Mouse (Mus musculus) lung, embryonic 15.5 days (tissue): ENCODE measurements at regions not wholly inside any gene's neighbourhood (a gene's known extent, or its start where the extent isn't known, plus 50 kb on each side); places are given as distances from the start of the nearest gene placed in this dataset.

Experiments used
- ATAC-seq: fragments of 200-750 bp; cut with Nextera tagmentation; 2 replicates; pipeline ENCODE4 v1.8.0; 2017; ENCODE audit warnings: moderate number of reproducible peaks, borderline replicate concordance; ENCODE audit not compliant: low FRiP score, low TSS enrichment; ENCODE audit errors: extremely low read depth
- H3K27ac ChIP-seq: fragments of 300-500 bp; sonication (generic); 2 replicates; pipeline ENCODE4 v1.5.1; 2015; ENCODE audit warnings: moderate library complexity, mild to moderate bottlenecking, inconsistent platforms
- H3K27me3 ChIP-seq: fragments of 300-500 bp; sonication (generic); 2 replicates; pipeline ENCODE4 v1.6.1; 2015; ENCODE audit warnings: inconsistent platforms
- H3K36me3 ChIP-seq: fragments of 300-500 bp; sonication (generic); 2 replicates; pipeline ENCODE4 v1.6.1; 2015; ENCODE audit warnings: inconsistent platforms
- H3K4me1 ChIP-seq: fragments of 300-500 bp; sonication (generic); 2 replicates; pipeline ENCODE4 v1.6.1; 2015; ENCODE audit warnings: inconsistent platforms
- H3K4me2 ChIP-seq: fragments of 300-500 bp; sonication (generic); 2 replicates; pipeline ENCODE4 v1.6.1; 2015; ENCODE audit warnings: inconsistent platforms, mild to moderate bottlenecking, moderate library complexity
- H3K4me3 ChIP-seq: fragments of 300-500 bp; sonication (generic); 2 replicates; pipeline ENCODE4 v1.5.1; 2015; ENCODE audit warnings: mild to moderate bottlenecking, inconsistent platforms
- H3K9ac ChIP-seq: fragments of 300-500 bp; sonication (generic); 2 replicates; pipeline ENCODE4 v1.6.1; 2015; ENCODE audit warnings: inconsistent platforms
- H3K9me3 ChIP-seq: fragments of 300-500 bp; sonication (generic); 2 replicates; pipeline ENCODE4 v1.6.1; 2016; ENCODE audit warnings: inconsistent platforms
- WGBS: fragments of 180-500 bp; shearing (Covaris S2); methylation state at CpG from one replicate; pipeline ENCODE4 v1.1.7; 2015; 5-methylcytosine and 5-hydroxymethylcytosine counted together

- Histone ChIP-seq H3K4me1 (peaks cover 22% of the 10 kb centered on the region; the same call in 1 of the 2 replicates), H3K27me3 (no peaks in the 10 kb centered on the region), H3K9ac (no peak overlapping the region), H3K9me3 (no peaks in the 10 kb centered on the region), H3K27ac (no peak overlapping the region), H3K4me2 (no peak overlapping the region), H3K36me3 (no peaks in the 10 kb centered on the region), H3K4me3 (no peak overlapping the region)
- ATAC-seq, result no peak
- 60% methylated on average over 6 of the region's 6 CpGs for WGBS
These were observed 366.4 kb downstream of the Pbx1 start for GRCm38 (mm10) chr1:168065598-168066041.

GRCm38 (mm10) chr1:168066810-168067209 is 365.3 kb downstream of the Pbx1 start:
- no peak for ATAC-seq
- no peaks in the 10 kb centered on the region for H3K9me3 ChIP-seq
- H3K9ac ChIP-seq, result no peak overlapping the region
- H3K27ac ChIP-seq, result no peak overlapping the region
- 56% methylated on average over 6 of the region's 6 CpGs for WGBS
- no peak overlapping the region for H3K4me3 ChIP-seq
- H3K4me1 ChIP-seq, result peaks cover 25% of the 10 kb centered on the region
- no peaks in the 10 kb centered on the region for H3K27me3 ChIP-seq
- no peaks in the 10 kb centered on the region for H3K36me3 ChIP-seq
- H3K4me2 ChIP-seq, result no peak overlapping the region

GRCm38 (mm10) chr1:168068003-168068919 is 363.8 kb downstream of the Pbx1 start:
- no peaks in the 10 kb centered on the region for H3K9me3 ChIP-seq
- 49% methylated on average over 9 of the region's 9 CpGs for WGBS
- H3K4me1 ChIP-seq, result peaks cover 25% of the 10 kb centered on the region
- no peaks in the 10 kb centered on the region for H3K36me3 ChIP-seq
- H3K4me3 ChIP-seq, result no peak overlapping the region
- no peak overlapping the region; the same call in 1 of the 2 replicates for H3K27ac ChIP-seq
- no peak overlapping the region for H3K9ac ChIP-seq
- no peaks in the 10 kb centered on the region for H3K27me3 ChIP-seq
- H3K4me2 ChIP-seq, result no peak overlapping the region
- no peak for ATAC-seq

GRCm38 (mm10) chr1:168068920-168069590 is 363.0 kb downstream of the Pbx1 start:
- WGBS, result 74% methylated on average over 1 of the region's 1 CpGs
- no peaks in the 10 kb centered on the region for H3K36me3 ChIP-seq
- no peak; the same call in 1 of the 2 replicates for ATAC-seq
- H3K4me1 ChIP-seq, result peaks cover 25% of the 10 kb centered on the region
- no peaks in the 10 kb centered on the region for H3K27me3 ChIP-seq
- peak overlapping the region; percentile 63; the same call in 1 of the 2 replicates for H3K27ac ChIP-seq
- no peak overlapping the region for H3K9ac ChIP-seq
- H3K9me3 ChIP-seq, result no peaks in the 10 kb centered on the region
- H3K4me2 ChIP-seq, result no peak overlapping the region
- no peak overlapping the region for H3K4me3 ChIP-seq
